7 mouse cellular contexts compared by ENCODE assay signal in the genomic region with DNA sequence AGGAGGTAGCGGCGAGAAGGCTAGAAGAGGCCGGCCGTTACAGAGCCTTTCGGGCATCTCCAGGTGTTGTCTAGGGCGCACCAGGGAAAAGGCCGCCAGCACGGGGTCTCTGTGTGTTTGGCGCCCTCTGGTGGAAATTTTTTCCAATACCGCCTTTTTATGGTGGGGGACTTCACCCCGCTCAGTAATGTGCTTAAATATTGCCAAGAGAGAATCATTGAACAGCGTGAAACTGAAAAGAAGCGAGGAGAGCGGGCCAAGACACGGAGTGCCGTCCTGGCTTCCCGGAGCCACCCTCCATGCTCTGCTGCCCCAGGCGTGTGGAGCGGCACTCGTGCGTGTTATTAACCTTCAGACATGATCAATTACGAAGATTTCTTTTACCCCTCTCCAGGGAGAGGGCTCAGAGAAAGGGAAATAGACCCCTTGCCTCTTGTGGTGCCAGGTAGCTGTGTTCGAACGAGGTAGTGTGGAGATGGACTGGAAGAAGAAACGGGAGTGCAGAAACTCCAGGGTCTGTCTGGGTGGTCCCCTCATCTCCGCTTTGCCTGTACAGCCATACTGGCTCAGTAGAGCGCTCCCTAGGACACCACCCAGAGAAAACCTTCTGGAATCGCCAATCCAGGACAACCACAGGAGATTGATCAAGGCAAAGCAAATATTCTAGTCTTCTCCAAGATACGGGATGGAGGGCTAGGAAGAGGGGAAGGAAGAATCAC. TPM values are rescaled to one million over a fixed set of nuclear protein-coding genes. Genes with fewer than 3 reads are reported as not detected.
DNase-seq lines count a peak whose midpoint lies in the region; ATAC-seq and TF ChIP-seq lines count a peak whose summit lies in the region.

No protein-coding gene starts in this region.

- no peak overlapping the region for H3K27ac ChIP-seq in kidney, postnatal 0 days

- no peak overlapping the region for H3K9ac ChIP-seq in kidney, postnatal 0 days (ENCODE audit: low read depth, low read length)

- no peaks in the 10 kb centered on the region for H3K9me3 ChIP-seq in kidney, postnatal 0 days (replicated peaks; ENCODE audit: low read length)

- ATAC-seq in kidney, postnatal 0 days (replicated peaks; ENCODE audit: low FRiP score, low read depth) = no peak

- no peaks in the 10 kb centered on the region for H3K36me3 ChIP-seq in kidney, postnatal 0 days (ENCODE audit: insufficient read depth, low read length)

- DNase-seq in 416B (ENCODE audit: low read depth) = peak; percentile 4
- peak; percentile 75 to 76 for DNase-seq in B cell, adult 2 months
- peak; percentile 41 for DNase-seq in c-Kit-positive CD71-negative TER-119-negative erythroid progenitor cells, embryonic 14.5 days (ENCODE audit: low read depth)
- DNase-seq in heart, adult 8-10 months (ENCODE audit: low spot score) = peak; percentile 20
- DNase-seq in kidney, postnatal 0 days (ENCODE audit: low spot score) = peak; percentile 66
- peak; percentile 58 for DNase-seq in lung, postnatal 10 days
- DNase-seq in right cerebral cortex, postnatal 25 days = peak; percentile 50

- peaks cover 72% of the 10 kb centered on the region for H3K27me3 ChIP-seq in kidney, postnatal 0 days (ENCODE audit: insufficient read depth, low read length)

- WGBS in kidney, postnatal 0 days = 1% methylated on average over 29 of the region's 29 CpGs

- no peak overlapping the region; the same call in 1 of the 2 replicates for H3K4me2 ChIP-seq in kidney, postnatal 0 days (ENCODE audit: low read length)

- peaks cover 11% of the 10 kb centered on the region for H3K4me1 ChIP-seq in kidney, postnatal 0 days (replicated peaks; ENCODE audit: insufficient read depth, low read length)

- peak; percentile 73 for TF ChIP-seq CTCF in kidney, postnatal 0 days (IDR thresholded peaks at IDR 0.05; ENCODE audit: low read depth)

- H3K4me3 ChIP-seq in kidney, postnatal 0 days (replicated peaks; ENCODE audit: low read depth, low read length) = 0 out of 2 replicates have a peak overlapping the region, but pooled peaks have one; percentile 28

RNA-seq across cellular contexts. Expression of a gene that starts 8.4 kb away (rescaled TPM):
- 1 to 10 TPM in 1 of 4 experiments, under 1 TPM in 3; 0.84 to 1.2 (median 0.93) TPM for total RNA-seq in heart, adult 8-10 months (2022)
- polyA plus RNA-seq in kidney, postnatal 0 days (2015; fragmentation: Nextera tagmentation; extraction: Ambion mirVana) = 0.25 and 0.26 TPM in 2 replicates

RNA-seq across cellular contexts. Expression of a gene that starts 52.6 kb away (rescaled TPM):
- under 1 TPM in 1 of 4 experiments, not detected in 3; 0.22 TPM for total RNA-seq in heart, adult 8-10 months (2022)
- polyA plus RNA-seq in kidney, postnatal 0 days (2015; fragmentation: Nextera tagmentation; extraction: Ambion mirVana) = 5.6 and 6.8 TPM in 2 replicates

Comparison
In these comparisons a context has a peak if more than half of its experiments do, and no peak if none do; other contexts are left out.
1. DNase-seq: peak in every context shown above with its lines; median percentile 76 in B cell, adult 2 months; 66 in kidney, postnatal 0 days; 58 in lung, postnatal 10 days; 50 in right cerebral cortex, postnatal 25 days; 41 in c-Kit-positive CD71-negative TER-119-negative erythroid progenitor cells, embryonic 14.5 days; 20 in heart, adult 8-10 months; 4 in 416B.